Mouse (Mus musculus) c-Kit-positive CD71-negative TER-119-negative erythroid progenitor cells, embryonic 14.5 days (primary cell): Measurements from ENCODE around the gene Gsk3b.
"Not testable (repeated sequence)": the region's sequence is repeated elsewhere in the genome, so short reads cannot be mapped to it uniquely, and the experiment has no call there.

Experiments
- DNase-seq: peaks from one replicate; pipeline ENCODE4 v3.0.0-alpha.2; 2013; ENCODE audit warnings: low read depth

Gsk3b gene

GRCm38 (mm10) chr16:38088629-38089446, at the start of gene Gsk3b:
Gene Gsk3b (plus strand): TSS chr16:38089001.
- peak; percentile 97 for DNase-seq

- DNase-seq: no peak
These were observed 46.6 kb upstream of the Gsk3b start for GRCm38 (mm10) chr16:38042160-38042559.

DNA sequence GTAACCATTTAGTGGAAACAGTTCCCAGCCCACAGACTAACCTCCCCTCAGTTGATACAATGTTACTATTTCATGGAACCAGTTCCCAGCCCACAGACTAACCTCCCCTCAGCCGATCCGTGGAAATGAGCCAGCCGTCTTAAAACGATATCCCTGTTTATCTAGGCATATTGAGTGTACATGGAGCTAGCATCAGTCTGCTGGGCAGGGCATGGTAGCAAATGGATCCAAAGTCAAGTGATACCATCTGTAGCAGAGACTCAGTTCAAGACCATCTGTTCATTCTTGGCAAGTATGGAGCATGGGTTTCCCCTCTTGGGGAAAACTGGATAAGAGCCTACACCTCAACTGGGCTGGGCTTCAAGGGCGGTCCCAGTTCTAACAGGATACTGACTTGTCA, 44.2 kb upstream of the Gsk3b start:
- DNase-seq: no peak

DNA sequence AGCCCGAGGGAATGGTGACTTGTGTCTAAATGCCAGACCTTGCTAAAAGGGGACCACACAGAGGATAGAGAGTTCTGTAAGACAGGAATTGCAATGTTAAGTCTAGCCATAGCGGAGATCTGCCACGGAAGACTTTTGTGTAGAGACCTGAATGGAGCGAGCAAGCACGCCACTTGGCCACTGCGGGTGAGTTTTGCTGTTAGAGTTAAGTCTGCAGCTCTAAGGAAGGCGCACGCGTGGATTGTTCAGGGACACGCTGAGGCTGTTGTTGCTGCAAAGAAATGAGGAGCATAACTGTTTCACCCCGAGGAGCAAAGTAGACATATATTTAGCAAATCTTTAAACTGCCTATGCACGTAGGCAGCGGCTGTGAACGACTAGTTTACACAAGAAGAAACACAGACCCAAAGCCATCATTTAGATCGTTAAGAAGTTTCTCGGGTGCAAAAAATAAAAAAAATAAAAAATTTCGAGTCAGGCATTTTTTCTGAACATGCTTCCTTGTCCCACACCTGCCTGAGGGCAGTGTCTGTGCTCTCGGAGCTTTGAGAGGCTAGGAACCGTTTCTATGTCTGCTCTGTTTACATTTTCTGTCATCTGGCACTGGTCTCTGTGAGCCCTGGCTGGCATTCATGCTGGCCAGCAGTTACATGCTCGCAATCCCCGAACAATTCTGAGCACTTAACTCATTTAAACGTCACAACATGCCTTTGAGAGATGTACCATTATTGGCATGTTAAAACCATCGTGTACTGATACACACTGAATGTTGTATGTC, 40.8 kb upstream of the Gsk3b start:
- DNase-seq: no peak

GRCm38 (mm10) chr16:38057898-38058297, 30.9 kb upstream of the Gsk3b start:
- DNase-seq: no peak

DNA sequence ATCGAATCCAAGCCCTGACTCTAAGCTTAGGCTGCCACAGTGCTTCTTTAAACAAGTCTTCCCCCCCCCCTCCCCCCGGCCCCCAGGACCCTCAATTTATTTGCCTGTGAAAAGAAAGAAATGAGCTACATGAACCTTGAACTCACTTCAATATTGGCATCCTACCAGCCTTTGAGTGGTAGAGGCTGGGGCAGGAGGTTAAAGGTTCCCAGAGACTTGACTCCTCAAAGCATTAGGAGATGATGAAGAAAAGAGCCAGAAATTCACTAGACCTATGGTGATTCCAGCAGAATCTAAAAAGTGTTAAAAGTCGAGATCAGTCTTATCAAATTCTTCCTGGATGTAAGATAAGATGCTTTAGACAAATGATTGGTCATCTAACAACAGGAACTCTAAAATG, 30.0 kb upstream of the Gsk3b start:
- no peak for DNase-seq

- no peak for DNase-seq
These were observed 29.2 kb upstream of the Gsk3b start for GRCm38 (mm10) chr16:38059631-38060030.

DNA sequence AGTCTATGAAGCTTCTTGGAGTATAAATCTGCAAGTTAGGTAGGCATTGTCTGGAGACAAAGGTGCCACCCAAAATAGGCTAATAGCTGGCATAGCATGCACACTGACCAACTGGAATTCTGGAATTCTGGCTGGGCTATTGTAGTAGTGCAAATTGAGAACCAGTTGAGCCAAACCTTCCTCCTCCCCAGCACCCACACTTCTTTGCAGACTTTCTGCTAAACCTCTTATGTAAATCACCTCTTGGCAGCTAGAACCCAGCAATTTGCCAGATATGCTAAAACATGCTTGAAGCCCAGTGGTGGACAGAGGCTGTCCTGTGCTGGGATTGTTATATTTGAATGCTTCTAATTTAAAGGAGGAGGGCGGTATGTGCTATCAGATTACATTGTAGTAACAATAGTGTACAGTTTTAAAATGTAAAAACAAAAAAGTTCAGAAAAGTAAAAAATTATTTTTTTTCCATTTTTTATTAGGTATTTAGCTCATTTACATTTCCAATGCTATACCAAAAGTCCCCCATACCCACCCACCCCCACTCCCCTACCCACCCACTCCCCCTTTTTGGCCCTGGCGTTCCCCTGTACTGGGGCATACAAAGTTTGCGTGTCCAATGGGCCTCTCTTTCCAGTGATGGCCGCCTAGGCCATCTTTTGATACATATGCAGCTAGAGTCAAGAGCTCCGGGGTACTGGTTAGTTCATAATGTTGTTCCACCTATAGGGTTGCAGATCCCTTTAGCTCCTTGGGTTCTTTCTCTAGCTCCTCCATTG, 14.8 kb upstream of the Gsk3b start:
- DNase-seq: not testable (repeated sequence)

DNA sequence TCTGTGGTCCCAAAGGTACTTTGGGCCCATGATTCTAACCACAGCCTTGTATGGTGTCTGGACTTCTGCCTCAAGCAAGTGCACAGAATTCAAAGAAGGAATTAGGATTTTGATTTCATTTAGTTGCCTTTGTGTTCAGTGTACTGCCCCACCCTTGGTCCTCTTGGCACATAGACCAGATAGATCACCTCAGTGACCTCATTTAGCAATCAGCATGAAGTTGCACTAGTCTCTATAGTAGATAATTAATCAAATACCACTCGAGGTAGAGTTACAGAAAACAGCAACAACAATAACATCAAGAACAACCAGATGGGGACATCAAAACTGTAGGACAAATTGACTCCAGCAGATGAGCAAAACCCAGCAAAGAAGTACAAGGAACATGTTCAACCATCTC, 8.6 kb upstream of the Gsk3b start:
- no peak for DNase-seq

DNA sequence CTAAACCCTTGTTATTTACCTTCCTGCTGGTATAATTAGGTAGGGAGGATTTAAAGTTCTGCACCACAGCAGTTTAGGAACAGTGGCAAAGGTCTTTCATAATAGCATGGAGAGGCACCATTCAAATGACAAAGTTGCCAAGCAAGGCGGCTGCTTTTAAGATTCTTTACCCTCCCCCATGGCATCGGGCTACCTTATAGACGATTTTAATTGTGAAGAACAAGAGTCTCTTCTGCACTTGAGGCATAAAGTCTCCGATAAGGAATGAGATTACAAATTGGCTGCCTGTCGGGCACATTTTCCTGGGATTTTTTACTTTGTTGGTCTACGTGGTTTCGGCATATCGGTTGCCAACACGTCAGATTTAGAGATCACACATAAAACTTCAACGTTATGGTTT, 1.6 kb upstream of the Gsk3b start:
- DNase-seq: no peak

- no peak for DNase-seq
These were observed 1.1 kb upstream of the Gsk3b start for GRCm38 (mm10) chr16:38087645-38088125.

- no peak for DNase-seq
These were observed 624 bp upstream of the Gsk3b start for GRCm38 (mm10) chr16:38088126-38088628.

- no peak for DNase-seq
These were observed 808 bp downstream of the Gsk3b start for GRCm38 (mm10) chr16:38089447-38090170.

DNA sequence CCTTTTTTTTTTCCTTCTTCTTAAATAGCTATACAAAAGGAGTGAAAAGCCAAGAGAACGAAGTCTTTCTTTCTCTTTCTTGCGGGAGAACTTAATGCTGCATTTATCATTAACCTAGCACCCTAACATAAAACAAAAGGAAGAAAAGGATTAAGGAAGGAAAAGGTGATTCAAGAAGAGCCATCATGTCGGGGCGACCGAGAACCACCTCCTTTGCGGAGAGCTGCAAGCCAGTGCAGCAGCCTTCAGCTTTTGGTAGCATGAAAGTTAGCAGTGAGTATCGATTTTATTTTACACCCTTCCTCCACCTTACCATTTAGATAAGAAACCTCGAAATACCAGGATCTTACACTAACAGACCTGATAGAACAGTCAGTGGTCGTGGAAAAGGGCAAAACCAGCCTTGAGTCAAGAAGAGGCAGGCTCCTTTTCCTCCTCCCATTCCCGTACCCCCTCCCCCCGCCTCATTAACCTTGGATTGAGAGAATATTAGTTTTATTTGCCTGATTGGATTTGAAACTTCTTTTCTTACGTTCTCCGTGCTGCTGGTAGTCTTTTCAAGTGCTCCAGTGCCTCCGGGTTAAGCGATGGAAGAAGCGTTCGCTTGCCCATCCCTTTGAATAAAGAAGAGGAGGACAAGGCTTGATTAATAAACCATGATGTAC, 1.7 kb downstream of the Gsk3b start:
- no peak for DNase-seq

DNA sequence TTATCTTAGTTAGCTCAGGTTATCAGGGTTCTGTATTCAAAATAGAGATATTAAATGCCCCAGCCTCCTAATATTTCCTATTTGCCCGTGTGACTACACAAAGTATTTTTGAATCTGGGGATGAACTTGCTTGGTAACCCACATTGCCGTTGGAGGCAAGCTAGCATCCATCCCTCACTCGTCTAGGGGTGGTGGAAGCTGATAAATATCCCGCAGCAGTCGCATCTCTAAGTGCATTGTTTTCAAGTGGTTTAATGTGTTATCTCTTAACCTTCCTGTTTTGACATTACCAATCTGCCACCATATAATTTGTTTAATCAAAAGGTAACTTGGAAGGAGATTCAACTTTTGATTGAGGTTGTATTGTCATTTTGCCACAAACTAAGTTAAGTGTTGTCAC, 2.2 kb downstream of the Gsk3b start:
- no peak for DNase-seq

DNA sequence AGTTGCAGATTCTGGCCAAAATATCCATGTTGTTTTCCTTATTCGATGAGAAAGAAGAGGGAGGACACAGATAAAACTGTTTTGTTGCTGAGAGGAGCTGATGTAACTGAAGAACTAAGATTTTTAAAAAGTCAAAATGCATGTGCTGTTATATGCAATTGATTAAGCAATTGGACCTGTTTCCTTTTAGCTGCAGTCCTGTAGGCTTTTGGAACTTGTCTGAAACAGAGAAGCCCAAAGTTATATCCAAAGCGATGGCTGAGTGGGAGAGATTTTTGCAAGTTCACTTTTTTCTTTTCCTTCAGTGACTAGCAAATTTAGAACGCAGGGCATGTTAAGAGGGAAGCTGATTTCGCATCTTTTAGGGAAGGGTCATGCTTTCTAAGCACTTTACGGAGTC, 2.9 kb downstream of the Gsk3b start:
- no peak for DNase-seq

DNA sequence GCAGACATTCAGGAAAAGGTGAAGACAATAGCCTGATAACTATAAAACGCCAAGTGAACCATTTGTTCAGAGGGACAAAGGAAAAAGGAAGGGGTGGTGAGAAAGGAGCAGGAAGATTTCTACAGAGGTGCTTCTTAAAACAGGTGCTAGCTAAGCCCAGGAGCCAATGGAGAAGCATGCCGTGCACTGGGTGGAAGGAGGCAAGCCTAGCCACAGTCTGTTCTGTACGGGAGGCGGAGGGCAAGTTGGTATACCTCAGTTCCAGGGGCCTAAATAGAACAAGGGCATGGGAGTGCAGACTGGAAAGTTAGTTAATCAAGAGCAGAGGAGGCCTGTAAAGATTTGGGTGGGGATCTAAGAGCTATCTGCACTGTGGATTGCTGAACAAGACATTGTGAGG, 3.8 kb downstream of the Gsk3b start:
- no peak for DNase-seq

DNA sequence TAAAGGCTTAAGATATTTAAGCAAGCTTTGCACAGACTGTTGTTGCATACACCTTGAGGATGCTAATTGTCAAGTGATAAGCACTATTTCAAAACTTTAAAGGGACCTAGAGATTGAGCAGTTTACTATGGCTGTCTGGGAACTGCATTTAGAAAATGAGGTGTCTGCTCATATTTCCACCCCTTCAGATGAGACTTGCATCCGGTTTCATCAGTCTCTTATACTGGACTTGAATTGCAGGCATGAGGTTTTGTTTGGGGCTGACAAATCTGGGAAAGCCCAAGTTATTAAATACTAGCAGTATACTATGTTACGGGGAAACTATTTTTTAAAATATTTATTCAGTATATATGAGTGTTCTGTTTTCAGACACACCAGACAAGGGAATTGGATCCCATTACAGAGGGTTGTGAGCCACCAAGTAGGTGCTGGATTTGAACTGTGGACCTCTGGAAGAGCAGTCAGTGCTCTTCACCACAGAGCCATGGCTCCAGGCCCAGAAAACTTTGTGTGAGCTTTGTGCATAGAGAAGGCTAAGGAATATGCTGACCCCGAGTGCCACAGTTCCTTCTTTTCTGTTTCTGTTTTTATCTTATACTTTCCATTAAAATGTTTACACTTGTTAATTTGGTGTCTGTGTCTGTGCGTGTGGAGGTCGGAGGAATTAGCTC, 6.5 kb downstream of the Gsk3b start:
- no peak for DNase-seq

DNA sequence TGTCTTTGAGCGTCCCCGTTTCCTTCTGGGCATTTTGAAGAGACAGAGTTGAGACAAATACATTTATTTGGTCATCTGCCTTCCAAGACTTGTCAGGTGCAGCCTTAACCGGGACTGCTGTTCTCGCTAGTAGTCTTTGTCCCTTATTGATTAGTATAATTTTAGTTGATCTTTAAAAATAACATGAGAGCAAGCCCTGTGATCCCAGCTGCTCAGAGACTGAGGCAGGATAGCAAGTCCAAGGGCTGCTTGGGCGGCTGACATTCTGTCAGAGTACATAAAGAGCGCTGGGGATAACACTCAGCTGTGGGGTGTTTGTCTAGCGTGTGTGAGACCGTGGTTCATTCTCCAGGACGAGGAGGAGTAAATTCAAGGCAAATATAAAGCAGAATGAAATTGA, 8.7 kb downstream of the Gsk3b start:
- DNase-seq: no peak

DNA sequence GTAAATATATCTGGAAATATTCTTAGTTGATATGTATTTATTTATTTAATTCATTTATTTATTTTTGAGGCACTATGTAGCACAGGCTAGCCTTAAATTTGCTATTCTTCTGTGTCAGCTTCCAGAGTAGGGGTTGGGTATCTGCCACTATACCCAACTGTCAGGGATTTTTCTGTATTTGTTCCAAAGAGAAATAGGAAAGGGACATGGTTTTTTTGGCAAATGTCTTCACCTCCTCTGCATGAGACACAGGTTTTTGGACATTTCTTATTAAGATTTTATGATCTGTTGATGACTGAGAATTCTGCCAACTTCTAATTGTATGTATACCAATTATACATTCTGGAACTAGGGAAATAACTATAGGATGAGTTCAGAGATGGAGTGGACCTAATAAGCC, 10.5 kb downstream of the Gsk3b start:
- no peak for DNase-seq

GRCm38 (mm10) chr16:38100569-38100968, 11.8 kb downstream of the Gsk3b start:
- DNase-seq: no peak
